Mouse (Mus musculus) heart, adult 2 months (tissue): ENCODE data around the gene Smbd1. TPM values are rescaled to one million over a fixed set of nuclear protein-coding genes. Genes with fewer than 3 reads are reported as not detected.

Experiments used
- DNase-seq, 2 experiments: peaks; one replicate each; pipeline ENCODE4 v3.0.0; 2021
- H3K27ac ChIP-seq: fragments of 200-600 bp; 2 replicates; pipeline ENCODE4 v1.8.1; 2022
- H3K27me3 ChIP-seq: fragments of 200-500 bp; 2 replicates; pipeline ENCODE4 v1.6.1; 2012; ENCODE audit warnings: mild to moderate bottlenecking, low read length, inconsistent platforms, mixed read lengths; ENCODE audit not compliant: control insufficient read depth, insufficient read depth
- H3K36me3 ChIP-seq: fragments of 200-500 bp; 2 replicates; pipeline ENCODE4 v1.6.1; 2012; ENCODE audit warnings: low read length, inconsistent platforms; ENCODE audit not compliant: control insufficient read depth, insufficient read depth
- H3K4me1 ChIP-seq: fragments of 200-500 bp; 2 replicates; pipeline ENCODE4 v1.6.1; 2011; ENCODE audit warnings: low read length; ENCODE audit not compliant: control insufficient read depth, insufficient read depth
- H3K4me3 ChIP-seq: fragments of 200-600 bp; 2 replicates; pipeline ENCODE4 v1.8.1; 2022
- H3K79me2 ChIP-seq: fragments of 200-500 bp; replicated peaks from 2 replicates; pipeline ENCODE4 v1.6.1; 2012; ENCODE audit warnings: mild to moderate bottlenecking, inconsistent platforms, low read length, moderate library complexity, mixed read lengths; ENCODE audit not compliant: control insufficient read depth, insufficient read depth
- H3K9ac ChIP-seq: fragments of 200-500 bp; 2 replicates; pipeline ENCODE4 v1.6.1; 2012; ENCODE audit warnings: low read depth, mild to moderate bottlenecking, control low read depth, inconsistent platforms, low read length, mixed read lengths
- CTCF ChIP-seq: fragments of 200-600 bp; IDR thresholded peaks from 2 replicates; pipeline ENCODE4 v1.8.1; 2022; ENCODE audit warnings: antibody characterized with exemption, mild to moderate bottlenecking, moderate library complexity
- EP300 ChIP-seq: fragments of 200-500 bp; IDR thresholded peaks from 2 replicates; pipeline ENCODE4 v1.6.1; 2011; ENCODE audit warnings: low read depth, low read length, control low read depth; ENCODE audit not compliant: insufficient read depth
- POLR2A ChIP-seq: fragments of 200-500 bp; IDR thresholded peaks from 2 replicates; pipeline ENCODE4 v1.6.1; 2011; ENCODE audit warnings: mild to moderate bottlenecking, low read depth, low read length, control low read depth; ENCODE audit not compliant: insufficient read depth
- WGBS: fragments of 180-500 bp; shearing (Covaris S2); methylation state at CpG from one replicate; pipeline ENCODE4 v1.1.7; 2018; 5-methylcytosine and 5-hydroxymethylcytosine counted together
- intact Hi-C: fragments of 180-260 bp; cut with DNase I; formaldehyde crosslinking; loops from one replicate; pipeline ENCODE4 v1.15.1; 2025
- polyA plus RNA-seq: library from polyadenylated mRNA; depleted of rRNA; stranded (reverse); fragments of >200 nt; gene quantifications from 2 replicates; pipeline ENCODE4 v1.2.3, GENCODE M21; 2012
- total RNA-seq, 2 experiments: library from RNA; stranded (reverse); gene quantifications; 2 replicates each; pipeline ENCODE4 v1.2.3; 2021

Smbd1 gene
- total and polyA plus RNA-seq, 3 experiments = not detected

DNA sequence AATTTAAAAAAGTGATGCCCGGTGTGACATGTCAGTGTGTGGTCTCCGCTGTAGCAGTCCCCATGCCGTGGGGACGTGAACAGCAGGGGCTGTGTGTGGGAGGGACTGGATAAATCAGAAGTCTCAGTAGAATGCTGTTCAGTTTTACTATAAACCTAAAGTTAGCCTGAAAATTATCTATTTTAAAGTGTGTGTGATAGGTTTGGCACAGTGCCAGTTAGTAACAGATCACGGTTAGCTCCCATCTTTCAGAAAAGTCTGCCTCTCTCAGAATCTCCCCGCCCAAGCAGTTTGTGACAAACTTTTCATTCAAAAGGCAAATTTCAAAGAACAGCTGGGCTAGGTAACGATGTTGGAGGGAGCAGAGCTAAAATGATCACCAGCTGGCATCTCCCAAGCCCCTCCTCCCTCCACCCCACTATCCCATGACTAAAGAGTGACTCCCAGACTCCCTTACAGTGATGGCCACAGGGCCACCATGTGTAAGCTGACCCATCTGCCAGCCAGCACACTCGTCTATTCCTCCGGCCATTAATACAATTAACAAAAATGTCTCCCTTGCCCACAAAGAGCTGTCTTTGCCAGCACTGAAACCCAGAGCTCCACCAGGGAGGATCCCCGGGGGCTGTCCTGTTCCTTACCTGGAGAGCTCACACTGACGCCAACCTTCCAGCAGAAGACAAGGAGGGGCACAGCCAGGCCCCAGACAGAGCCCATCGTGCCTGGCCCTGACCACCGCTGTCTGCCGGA is 13.4 kb downstream of the Smbd1 start:
- Histone ChIP-seq H3K9ac (no peak overlapping the region), H3K27me3 (no peaks in the 10 kb centered on the region), H3K4me3 (no peak overlapping the region), H3K4me1 (no peaks in the 10 kb centered on the region), H3K36me3 (no peaks in the 10 kb centered on the region), H3K79me2 (no peaks in the 10 kb centered on the region), H3K27ac (no peak overlapping the region)
- intact Hi-C loops = no loop called here
- WGBS = 72% methylated on average over 14 of the region's 14 CpGs
- no peak for DNase-seq
- TF ChIP-seq POLR2A = no peak
- TF ChIP-seq EP300 = no peak
- TF ChIP-seq CTCF = no peak

DNA sequence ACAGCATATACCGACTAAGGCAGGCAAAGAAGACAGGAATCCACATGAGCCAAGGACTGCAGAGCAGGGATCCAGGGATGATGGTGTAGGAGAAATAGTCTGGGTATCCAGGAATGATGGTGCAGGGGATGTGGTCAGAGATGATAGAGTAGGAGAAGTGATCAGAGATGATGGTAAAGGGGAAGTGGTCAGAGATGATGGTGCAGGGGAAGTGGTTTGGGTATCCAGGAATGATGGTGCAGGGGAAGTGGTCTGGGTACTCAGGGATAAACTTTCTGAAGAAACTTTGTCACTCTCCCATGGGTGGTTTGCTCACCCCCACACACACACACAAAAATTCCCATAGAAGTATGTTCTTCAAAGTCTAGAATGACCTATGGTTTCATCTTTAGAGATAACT is 15.1 kb downstream of the Smbd1 start:
- Histone ChIP-seq H3K79me2 (no peaks in the 10 kb centered on the region), H3K4me1 (no peaks in the 10 kb centered on the region), H3K27ac (no peak overlapping the region), H3K36me3 (no peaks in the 10 kb centered on the region), H3K27me3 (no peaks in the 10 kb centered on the region), H3K9ac (no peak overlapping the region), H3K4me3 (no peak overlapping the region)
- no peak for DNase-seq
- WGBS = 85% methylated on average over 1 of the region's 1 CpGs
- no peak for TF ChIP-seq POLR2A
- TF ChIP-seq CTCF = no peak
- TF ChIP-seq EP300 = no peak
- intact Hi-C loops = no loop called here

DNA sequence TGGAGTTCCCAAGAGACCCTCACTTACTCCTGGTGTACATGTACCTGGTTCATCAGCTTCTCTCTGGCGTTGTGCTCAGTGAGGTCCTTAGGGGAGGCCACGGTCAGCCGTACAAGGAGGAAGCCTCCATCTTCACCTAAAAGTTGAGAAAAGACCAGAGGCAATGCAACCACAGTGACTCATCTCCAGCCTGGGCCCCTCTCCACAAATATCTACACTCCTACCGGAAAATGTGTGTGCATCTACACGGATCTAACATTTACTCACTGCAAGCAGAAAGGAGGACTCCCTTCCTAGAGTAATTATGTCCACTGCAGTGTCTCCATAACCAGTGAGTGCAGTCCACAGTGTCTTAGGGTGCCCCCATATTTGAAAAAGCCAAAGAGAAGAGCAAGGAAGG is 20.2 kb downstream of the Smbd1 start:
- intact Hi-C loops = no loop called here
- WGBS = 87% methylated on average over 5 of the region's 5 CpGs

DNA sequence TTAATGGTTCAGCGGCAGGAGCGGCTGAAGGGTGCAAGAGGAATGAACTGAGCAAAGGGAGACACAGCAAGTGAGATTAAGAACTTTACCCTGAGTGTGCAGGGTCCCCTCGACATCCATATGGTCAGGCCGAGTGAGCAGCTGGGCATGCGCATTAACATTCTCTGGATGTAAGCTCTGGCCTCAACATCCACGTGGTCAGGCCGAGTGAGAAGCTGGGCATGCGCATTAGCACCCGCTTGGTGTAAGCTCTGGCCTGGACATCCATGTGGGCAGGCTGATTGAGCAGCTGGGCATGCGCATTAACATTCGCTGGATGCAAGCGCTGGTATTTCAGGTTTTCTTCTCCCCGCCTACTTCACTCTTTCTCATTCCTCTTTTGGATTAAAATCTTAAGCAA is 25.4 kb downstream of the Smbd1 start:
- intact Hi-C loops = no loop called here
- DNase-seq = no peak
- TF ChIP-seq EP300 (no peak), CTCF (no peak), POLR2A (no peak)
- Histone ChIP-seq H3K4me1 (no peaks in the 10 kb centered on the region), H3K36me3 (no peaks in the 10 kb centered on the region), H3K9ac (no peak overlapping the region), H3K79me2 (no peaks in the 10 kb centered on the region), H3K27me3 (no peaks in the 10 kb centered on the region), H3K27ac (no peak overlapping the region), H3K4me3 (no peak overlapping the region)
- 87% methylated on average over 13 of the region's 13 CpGs for WGBS

More for the DNA sequence above, 20.2 kb downstream of the Smbd1 start:
- H3K79me2 ChIP-seq = no peaks in the 10 kb centered on the region
- no peak for DNase-seq
- no peak overlapping the region for H3K4me3 ChIP-seq
- no peak overlapping the region for H3K27ac ChIP-seq
- TF ChIP-seq POLR2A (no peak), CTCF (no peak), EP300 (no peak)
- no peaks in the 10 kb centered on the region for H3K36me3 ChIP-seq
- no peaks in the 10 kb centered on the region for H3K27me3 ChIP-seq
- H3K9ac ChIP-seq = no peak overlapping the region
- no peaks in the 10 kb centered on the region for H3K4me1 ChIP-seq

DNA sequence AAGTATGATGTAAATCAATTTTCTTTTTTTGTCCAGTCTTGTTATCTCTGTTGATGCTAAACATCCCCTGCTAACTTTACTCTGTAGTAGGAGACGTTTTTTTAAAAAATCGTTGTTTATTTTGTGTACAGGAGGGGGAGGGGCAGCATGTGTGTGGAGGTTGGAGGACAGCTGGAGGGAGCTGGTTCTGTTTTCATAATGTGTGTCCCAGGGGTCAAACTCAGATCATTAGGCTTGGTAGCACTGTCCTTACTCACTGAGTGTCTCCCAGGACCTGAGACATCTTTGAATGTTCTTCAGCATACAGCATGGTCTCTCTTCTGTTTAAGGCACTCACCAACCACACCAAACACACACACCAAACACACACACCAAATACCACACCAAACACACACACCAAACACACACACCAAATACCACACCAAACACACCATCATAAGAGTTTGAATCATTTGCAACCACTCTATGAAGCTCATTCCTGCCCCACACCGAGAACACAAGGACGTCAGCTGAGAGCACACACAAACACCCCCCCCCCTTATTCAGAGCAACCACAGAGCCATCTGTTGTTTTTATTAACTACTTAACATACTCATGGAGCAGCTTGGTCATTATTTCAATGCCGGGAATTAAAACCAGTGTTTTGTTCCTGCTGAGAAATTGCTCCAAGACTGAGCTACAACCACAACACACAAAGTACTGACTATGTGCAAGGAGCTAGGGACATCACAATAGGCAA is 26.8 kb downstream of the Smbd1 start:
- TF ChIP-seq POLR2A = no peak
- TF ChIP-seq EP300 = no peak
- no peak for TF ChIP-seq CTCF
- no peak for DNase-seq
- no peaks in the 10 kb centered on the region for H3K79me2 ChIP-seq
- WGBS = 59% methylated on average over 5 of the region's 5 CpGs
- H3K27ac ChIP-seq = no peak overlapping the region
- H3K9ac ChIP-seq = no peak overlapping the region
- H3K36me3 ChIP-seq = no peaks in the 10 kb centered on the region
- no peaks in the 10 kb centered on the region for H3K27me3 ChIP-seq
- intact Hi-C loops = no loop called here
- H3K4me1 ChIP-seq = no peaks in the 10 kb centered on the region
- no peak overlapping the region for H3K4me3 ChIP-seq

DNA sequence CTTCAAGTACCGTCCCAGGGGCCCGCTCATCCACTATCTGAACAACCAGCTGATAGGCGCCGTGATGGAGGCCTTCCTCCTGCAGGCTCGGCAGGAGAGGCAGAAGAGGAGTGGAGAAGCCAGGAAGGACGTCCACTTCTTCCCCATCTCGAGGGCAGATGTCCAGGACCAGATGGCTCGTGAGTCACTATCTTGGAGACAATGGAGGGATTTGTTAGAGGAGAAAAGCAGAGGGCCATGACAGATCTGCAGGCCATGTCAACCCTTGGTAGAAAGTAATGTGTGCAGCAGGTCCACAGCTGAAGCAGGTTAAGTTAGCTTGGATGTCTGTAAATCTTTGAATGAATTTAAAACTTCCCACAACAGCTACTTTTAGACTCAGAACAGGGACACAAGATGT is 31.3 kb downstream of the Smbd1 start:
- TF ChIP-seq CTCF (no peak), POLR2A (no peak), EP300 (no peak)
- Histone ChIP-seq H3K9ac (no peak overlapping the region), H3K36me3 (no peaks in the 10 kb centered on the region), H3K27me3 (0 out of 2 replicates have a peak, but pooled peaks cover 2% of the 10 kb centered on the region), H3K4me1 (no peaks in the 10 kb centered on the region), H3K27ac (no peak overlapping the region), H3K4me3 (no peak overlapping the region), H3K79me2 (no peaks in the 10 kb centered on the region)
- 45% methylated on average over 8 of the region's 8 CpGs for WGBS
- DNase-seq = no peak
- intact Hi-C loops = no loop called here
